Mouse (Mus musculus) gastrocnemius, adult 8-10 months (tissue): ENCODE results near the gene Dclk2. TPM values are rescaled to one million over a fixed set of nuclear protein-coding genes. Genes with fewer than 3 reads are reported as not detected.

Source experiments
- DNase-seq, 2 experiments: peaks; one replicate each; pipeline ENCODE4 v3.0.0; 2022; ENCODE audit warnings: low spot score in 2 of 2
- total RNA-seq, 4 experiments: library from RNA; stranded (reverse); gene quantifications; 2 replicates each; pipeline ENCODE4 v1.2.4; 2022

Dclk2 gene
- total RNA-seq, 4 experiments from 2014 or later = 0.27 to 0.58 (median 0.41) TPM

DNA sequence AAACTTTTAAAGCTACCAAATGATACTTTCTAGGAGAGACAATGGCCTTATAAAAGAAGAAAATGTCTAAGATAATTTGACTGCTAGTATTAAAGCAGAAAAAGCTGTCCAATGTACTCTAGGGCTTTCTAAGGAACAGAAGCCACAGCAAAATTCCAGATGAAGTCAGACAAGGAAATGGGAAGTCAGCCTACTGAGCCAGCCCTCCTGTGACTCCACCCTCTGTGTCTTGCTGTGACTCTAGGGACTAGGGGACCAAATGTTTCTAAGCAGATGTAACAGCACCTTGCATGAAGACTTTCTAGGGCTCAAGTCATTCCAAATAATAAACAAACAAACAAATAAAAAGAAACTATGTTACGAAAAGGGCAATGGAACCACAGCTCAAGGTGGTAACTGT is 75.1 kb downstream of the Dclk2 start:
- DNase-seq = no peak

GRCm38 (mm10) chr3:86844804-86845481 is 75.7 kb downstream of the Dclk2 start:
- DNase-seq = no peak

DNA sequence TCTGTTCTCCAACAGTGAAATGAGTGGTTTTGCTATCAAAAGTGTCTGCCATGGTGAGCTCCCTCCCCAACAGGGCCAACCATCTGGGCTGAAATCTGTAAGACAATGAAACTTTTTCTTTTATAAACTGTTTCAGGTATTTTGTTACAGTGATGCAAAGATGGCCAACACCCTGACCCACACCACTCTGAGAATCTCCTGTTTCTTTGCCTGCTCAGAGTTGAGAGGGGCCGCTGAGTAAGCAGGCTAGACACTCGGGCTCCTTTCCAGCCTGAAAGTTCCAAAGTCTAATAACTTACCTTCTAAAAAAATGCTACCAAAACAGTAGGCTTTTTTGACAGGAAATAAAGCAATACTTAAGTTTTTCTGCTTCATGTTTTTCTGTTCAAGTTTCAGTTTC is 78.2 kb downstream of the Dclk2 start:
- no peak for DNase-seq

GRCm38 (mm10) chr3:86839606-86840005 is 81.0 kb downstream of the Dclk2 start:
- DNase-seq = no peak

DNA sequence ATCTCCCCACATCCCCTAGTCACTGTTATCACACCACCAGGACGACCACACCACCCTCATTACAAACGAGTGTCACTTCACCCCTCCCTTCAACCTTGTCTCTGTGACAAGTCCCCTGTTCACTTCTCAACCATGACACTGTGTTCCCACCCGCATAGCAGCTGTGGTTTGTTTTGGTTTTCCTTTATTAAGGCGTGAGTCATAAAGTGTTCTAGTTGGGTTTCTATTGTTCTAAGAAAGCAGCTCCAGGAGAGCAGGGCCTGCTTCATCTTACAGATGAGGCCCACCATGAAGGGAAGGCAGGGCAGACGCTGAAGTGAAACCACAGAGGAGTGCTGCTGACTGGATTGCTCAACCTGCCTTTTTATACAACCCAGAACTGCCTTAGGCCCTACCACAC is 83.3 kb downstream of the Dclk2 start:
- no peak for DNase-seq

DNA sequence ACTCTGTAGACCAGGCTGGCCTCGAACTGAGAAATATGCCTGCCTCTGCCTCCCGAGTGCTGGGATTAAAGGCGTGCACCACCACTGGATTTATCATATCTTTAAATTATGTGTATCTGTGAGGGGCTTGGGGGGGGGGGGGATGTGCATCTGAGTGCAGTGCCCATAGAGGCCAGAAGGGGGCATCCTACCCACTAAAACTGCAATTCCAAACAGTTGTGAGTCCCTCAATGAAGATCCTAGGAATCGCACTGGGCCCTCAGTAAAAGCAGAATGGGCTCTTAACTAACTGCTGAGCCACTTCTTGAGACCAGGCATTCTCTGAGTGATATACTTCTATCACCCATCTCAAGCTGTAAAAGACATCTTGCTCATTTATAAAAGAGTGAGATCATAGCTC is 85.5 kb downstream of the Dclk2 start:
- DNase-seq = no peak

- no peak for DNase-seq
These were observed 86.3 kb downstream of the Dclk2 start for GRCm38 (mm10) chr3:86834341-86834740.

- DNase-seq = no peak
These were observed 87.9 kb downstream of the Dclk2 start for GRCm38 (mm10) chr3:86832591-86833267.

DNA sequence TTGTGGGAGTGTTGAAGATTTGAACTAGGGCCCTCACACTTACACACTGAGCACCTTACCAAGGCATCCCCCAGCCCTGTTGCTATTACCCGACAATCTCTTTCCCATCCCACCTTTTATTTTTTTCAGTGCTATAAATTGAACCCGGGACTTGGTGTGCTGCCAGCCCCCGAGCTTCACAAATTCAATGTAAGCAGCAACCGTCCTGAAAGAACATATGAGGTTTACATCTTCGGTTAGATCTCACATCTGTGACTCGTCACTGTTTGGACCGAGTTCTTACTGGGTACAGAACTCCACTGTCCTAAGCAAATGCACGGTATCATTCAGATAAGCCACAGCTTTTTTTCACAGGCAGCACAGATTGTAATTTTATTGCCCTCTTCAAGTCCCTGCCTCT is 88.5 kb downstream of the Dclk2 start:
- no peak for DNase-seq

DNA sequence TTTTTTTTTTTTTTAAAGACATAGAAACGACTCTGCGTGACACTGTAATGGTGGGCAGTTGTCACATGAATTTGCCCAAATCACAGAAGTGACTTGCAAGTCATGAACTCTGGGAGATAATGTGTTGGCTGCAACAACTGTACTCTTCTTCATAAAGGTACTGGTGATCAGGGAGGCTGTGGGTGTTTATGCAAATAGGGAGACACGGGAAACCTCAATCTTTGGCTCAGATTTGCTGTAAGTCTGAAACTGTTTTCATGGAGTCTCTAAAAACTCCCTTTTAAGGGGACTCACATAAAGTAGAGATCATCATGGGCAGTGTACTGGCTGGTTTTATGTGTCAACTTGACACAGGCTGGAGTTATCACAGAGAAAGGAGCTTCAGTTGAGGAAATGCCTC is 93.1 kb downstream of the Dclk2 start:
- no peak for DNase-seq

DNA sequence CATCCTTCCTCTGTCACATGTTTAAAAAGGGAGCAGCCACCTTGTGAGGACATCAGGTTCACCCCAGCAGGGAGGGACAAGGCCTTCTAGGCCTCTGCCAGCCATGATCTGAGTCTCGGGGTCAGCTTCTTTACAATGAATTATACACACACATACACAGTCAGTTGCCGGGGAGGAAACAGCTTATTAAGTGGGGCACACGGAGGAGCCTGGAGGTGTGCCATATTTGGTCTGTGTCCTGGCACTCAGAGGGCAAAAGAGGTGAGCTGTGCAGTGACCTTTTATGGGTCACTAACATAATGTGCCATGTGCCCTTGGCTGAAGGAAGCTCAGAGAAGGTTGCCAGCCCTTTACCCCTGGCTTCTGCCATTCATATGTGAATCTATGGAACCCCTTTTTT is 99.3 kb downstream of the Dclk2 start:
- no peak for DNase-seq

DNA sequence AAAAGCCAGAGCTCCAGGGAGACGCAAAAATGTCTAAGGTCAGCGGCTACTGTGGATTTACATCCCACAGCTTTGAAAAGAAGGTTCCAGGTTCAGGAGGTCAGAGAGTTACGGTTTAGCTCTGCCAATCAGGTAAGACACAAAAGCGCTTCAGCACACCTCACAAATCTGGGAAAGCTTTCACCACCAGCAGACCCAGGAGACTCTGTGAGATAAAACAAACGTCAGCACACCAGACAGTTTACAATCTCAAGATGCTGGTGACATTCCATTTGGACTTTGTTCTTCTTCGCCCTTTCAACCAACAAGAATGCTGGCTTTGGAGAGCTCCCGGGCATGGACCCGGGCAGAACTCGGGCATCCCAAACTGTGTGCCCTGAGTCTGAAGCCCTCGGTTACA is 100.3 kb downstream of the Dclk2 start:
- no peak for DNase-seq

- DNase-seq = no peak
These were observed 101.3 kb downstream of the Dclk2 start for GRCm38 (mm10) chr3:86819372-86819771.

DNA sequence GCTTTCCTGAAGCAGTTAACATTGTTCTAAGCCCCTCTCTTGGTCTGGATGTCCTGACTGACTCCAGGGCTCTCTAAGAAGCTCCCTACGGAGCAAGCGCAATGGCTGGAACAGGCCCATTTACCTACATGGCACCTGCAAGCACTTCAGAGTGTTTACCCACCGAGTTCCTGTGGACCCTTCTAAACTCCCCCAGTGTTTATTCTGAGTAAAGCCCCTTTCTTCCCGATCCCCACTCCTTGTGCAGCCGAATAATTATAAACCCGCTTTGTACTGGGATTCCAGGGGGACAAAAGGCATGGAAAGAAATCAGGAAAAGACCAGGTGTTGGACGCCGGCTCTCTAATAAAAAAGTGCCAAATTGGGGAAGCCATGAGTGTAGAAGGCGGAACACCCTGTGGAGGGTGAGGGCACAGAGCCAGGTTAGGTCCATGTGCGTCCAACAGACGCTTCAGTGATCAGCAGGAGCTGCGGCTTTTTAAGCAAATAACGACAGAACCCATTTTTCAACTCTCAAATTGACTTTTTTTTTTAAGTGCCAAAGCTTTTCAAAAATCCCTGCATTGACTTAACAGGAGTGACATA is 102.6 kb downstream of the Dclk2 start:
- DNase-seq = no peak

- peak; percentile 64 to 66 for DNase-seq
These were observed 108.0 kb downstream of the Dclk2 start for GRCm38 (mm10) chr3:86812689-86813088.

DNA sequence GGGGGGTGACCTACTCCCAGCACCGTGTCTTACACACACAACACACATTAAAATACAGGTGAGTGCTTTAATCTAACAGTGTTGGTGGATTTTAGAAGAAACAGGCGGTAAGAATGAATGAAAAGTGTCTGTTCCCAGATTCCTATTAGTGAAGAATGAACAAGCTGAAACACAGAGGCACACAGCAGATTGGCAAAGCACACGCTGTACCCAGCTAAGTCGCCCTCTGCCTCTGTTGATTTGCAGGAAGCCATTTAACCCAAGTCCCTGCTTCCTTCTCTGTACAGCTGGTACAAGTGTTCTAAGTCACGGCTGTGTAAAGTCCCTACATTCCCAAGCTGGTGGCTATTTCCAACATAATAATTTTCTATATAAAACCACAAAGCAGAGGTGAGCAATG is 109.7 kb downstream of the Dclk2 start:
- no peak for DNase-seq

GRCm38 (mm10) chr3:86809646-86810045 is 111.0 kb downstream of the Dclk2 start:
- DNase-seq = no peak

DNA sequence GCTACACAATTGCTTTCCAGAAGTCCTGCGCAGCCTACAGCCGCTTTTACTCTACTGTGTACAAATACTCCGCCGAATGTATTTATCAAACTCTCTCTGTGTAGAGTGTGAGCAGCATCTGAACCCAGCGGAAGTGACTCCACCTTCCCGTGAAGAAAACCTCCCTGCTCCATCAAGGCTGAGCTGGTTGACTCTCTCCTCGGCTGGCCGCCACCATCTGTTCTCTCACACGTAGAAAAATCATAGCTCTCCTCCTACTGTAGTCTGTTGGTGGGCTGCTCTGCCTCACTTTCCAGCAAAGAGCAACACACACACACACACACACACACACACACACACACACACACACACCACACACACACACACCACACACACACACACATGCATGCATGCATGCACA is 111.5 kb downstream of the Dclk2 start:
- no peak for DNase-seq

DNA sequence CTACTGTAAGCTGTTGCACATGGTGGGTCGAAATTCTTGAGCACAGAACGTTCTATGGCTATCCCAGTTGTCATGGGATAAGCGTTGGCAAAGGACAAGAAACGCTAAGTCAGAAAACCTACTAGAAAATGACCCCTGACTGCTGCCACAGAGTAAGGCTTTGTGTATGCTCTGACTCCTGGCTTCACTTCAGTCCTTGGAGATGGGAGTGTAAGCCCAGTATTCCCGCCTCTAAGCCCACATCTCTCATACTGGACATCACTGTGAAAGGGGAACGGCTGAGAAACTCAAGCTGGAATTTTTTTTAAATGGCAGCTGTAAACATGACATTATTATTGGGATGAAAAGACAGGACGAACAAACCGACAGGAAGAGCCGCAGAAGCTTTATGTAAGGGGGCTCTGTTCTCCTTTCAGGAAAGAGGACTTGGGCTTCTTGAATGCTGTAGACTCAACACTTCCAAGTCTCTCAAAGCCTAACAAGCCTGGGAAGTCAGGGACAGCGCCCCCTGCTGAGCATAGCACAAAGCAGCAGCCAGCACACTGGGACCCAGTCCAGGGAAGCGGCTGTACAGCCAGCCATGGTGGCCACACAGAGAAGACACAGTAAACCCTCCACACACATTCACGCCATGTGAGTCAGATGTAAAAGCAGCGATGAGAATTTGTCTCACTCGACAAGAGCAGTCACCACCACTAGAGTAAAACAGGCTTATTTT is 112.7 kb downstream of the Dclk2 start:
- DNase-seq = no peak

DNA sequence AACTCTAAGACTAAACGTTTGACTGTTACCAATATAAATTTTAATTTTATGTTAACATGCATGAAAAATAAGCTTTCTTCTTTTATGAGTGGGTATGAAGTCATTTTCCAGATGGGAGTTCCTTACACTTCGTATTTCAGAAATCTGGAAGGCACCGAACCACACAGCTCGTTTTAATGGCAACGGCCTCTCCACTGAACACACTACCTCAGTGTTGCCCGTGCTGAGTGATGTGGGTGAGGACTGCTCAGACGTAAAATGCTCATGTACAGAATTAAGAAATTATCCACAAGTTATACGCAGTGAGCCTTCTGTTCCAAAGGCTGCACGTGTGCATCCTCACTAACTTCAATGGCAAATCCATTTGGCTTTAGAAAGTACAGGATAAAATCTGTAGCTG is 113.8 kb downstream of the Dclk2 start:
- DNase-seq = no peak

DNA sequence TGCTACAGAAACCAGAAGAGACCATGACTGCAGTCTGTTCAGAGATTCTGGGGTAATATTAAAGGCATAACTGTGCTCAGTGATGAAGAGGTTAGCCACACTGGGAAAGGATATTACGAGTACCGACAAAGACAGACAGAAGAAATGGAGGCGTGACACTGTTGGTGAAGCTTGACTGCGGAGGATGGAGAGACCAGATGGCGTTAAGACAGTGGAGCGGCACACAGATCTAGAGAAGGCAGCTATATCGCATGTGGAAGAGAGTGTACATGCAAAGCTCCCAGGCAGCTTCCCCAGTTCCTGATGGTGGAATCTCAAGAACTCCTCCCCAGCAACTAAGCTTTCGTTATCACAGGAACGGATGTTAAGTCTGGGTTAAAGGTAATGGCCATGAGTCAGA is 116.4 kb downstream of the Dclk2 start:
- DNase-seq = no peak

- DNase-seq = no peak
These were observed 117.8 kb downstream of the Dclk2 start for GRCm38 (mm10) chr3:86802825-86803224.
